Mouse (Mus musculus) testis, adult 2 months (tissue): ENCODE measurements around the gene Hic1. TPM values are rescaled to one million over a fixed set of nuclear protein-coding genes. Genes with fewer than 3 reads are reported as not detected.
A peak's percentile ranks its signal among the peaks of the same experiment; 100 is the strongest.

Source experiments
- H3K27ac ChIP-seq: fragments of 200-500 bp; 2 replicates; pipeline ENCODE4 v1.5.1; 2012; ENCODE audit warnings: low read depth, low read length; ENCODE audit not compliant: control insufficient read depth, insufficient read depth
- H3K27me3 ChIP-seq: fragments of 200-500 bp; 2 replicates; pipeline ENCODE4 v1.6.1; 2012; ENCODE audit warnings: mild to moderate bottlenecking, low read length, moderate library complexity; ENCODE audit not compliant: control insufficient read depth, insufficient read depth
- H3K36me3 ChIP-seq: fragments of 200-500 bp; 2 replicates; pipeline ENCODE4 v1.6.1; 2012; ENCODE audit warnings: mild to moderate bottlenecking, low read length; ENCODE audit not compliant: control insufficient read depth, insufficient read depth
- H3K4me1 ChIP-seq: fragments of 200-500 bp; 2 replicates; pipeline ENCODE4 v1.6.1; 2012; ENCODE audit warnings: low read length; ENCODE audit not compliant: control insufficient read depth, insufficient read depth
- H3K4me3 ChIP-seq: fragments of 200-500 bp; 2 replicates; pipeline ENCODE4 v1.5.1; 2012; ENCODE audit warnings: low read depth, mild to moderate bottlenecking, low read length, moderate library complexity, mixed read lengths; ENCODE audit not compliant: control insufficient read depth
- CTCF ChIP-seq: fragments of 200-500 bp; IDR thresholded peaks from 2 replicates; pipeline ENCODE4 v1.5.1; 2012; ENCODE audit warnings: low read depth, mild to moderate bottlenecking, inconsistent platforms, low read length, moderate library complexity; ENCODE audit not compliant: control insufficient read depth, insufficient read depth, insufficient replicate concordance
- POLR2A ChIP-seq: fragments of 200-500 bp; IDR thresholded peaks from 2 replicates; pipeline ENCODE4 v1.6.1; 2012; ENCODE audit warnings: low read depth, mild to moderate bottlenecking, inconsistent platforms, low read length, moderate library complexity; ENCODE audit not compliant: control insufficient read depth
- polyA plus RNA-seq: library from polyadenylated mRNA; depleted of rRNA; stranded (reverse); fragments of >200 nt; gene quantifications from 2 replicates; pipeline ENCODE4 v1.2.3, GENCODE M21; 2012

Hic1 gene
- polyA plus RNA-seq, 1 experiment = 1.3 TPM

DNA sequence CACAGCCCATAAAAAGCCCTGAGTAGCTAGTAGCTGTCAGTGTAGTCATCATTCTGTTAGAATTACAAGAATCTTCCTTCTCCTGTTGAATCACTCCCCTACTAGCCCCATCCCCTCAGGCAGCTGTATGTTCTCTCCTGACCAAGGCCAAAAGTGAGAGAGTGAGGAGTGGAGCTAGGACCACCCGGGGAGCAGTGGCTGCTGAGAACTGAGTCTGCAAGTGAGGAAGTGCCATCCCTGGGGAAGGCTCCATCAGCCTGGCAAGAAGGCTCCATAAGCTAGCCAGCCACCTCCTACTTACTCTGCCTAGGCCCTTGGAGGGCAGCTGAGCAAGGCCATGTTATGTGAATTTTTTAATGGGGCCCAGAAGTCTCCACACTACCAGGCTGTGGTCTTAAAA lies 27.4 kb downstream of the Hic1 start:
- Histone ChIP-seq H3K36me3 (peaks cover 3% of the 10 kb centered on the region; the same call in 1 of the 2 replicates), H3K4me3 (no peak overlapping the region), H3K27ac (peak overlapping the region; percentile 67), H3K27me3 (no peaks in the 10 kb centered on the region), H3K4me1 (peaks cover 7% of the 10 kb centered on the region)
- no peak for TF ChIP-seq CTCF
- TF ChIP-seq POLR2A = no peak

GRCm38 (mm10) chr11:75141038-75141437 lies 28.3 kb downstream of the Hic1 start:
- Histone ChIP-seq H3K27ac (peak overlapping the region; percentile 55), H3K27me3 (no peaks in the 10 kb centered on the region), H3K4me3 (no peak overlapping the region), H3K36me3 (peaks cover 3% of the 10 kb centered on the region; the same call in 1 of the 2 replicates), H3K4me1 (peaks cover 7% of the 10 kb centered on the region)
- TF ChIP-seq CTCF (no peak), POLR2A (no peak)

GRCm38 (mm10) chr11:75140431-75140830 lies 28.9 kb downstream of the Hic1 start:
- Histone ChIP-seq H3K36me3 (peaks cover 3% of the 10 kb centered on the region; the same call in 1 of the 2 replicates), H3K27me3 (no peaks in the 10 kb centered on the region), H3K27ac (peak overlapping the region; percentile 55; the same call in 1 of the 2 replicates), H3K4me3 (no peak overlapping the region), H3K4me1 (peaks cover 7% of the 10 kb centered on the region)
- TF ChIP-seq CTCF (no peak), POLR2A (no peak)

DNA sequence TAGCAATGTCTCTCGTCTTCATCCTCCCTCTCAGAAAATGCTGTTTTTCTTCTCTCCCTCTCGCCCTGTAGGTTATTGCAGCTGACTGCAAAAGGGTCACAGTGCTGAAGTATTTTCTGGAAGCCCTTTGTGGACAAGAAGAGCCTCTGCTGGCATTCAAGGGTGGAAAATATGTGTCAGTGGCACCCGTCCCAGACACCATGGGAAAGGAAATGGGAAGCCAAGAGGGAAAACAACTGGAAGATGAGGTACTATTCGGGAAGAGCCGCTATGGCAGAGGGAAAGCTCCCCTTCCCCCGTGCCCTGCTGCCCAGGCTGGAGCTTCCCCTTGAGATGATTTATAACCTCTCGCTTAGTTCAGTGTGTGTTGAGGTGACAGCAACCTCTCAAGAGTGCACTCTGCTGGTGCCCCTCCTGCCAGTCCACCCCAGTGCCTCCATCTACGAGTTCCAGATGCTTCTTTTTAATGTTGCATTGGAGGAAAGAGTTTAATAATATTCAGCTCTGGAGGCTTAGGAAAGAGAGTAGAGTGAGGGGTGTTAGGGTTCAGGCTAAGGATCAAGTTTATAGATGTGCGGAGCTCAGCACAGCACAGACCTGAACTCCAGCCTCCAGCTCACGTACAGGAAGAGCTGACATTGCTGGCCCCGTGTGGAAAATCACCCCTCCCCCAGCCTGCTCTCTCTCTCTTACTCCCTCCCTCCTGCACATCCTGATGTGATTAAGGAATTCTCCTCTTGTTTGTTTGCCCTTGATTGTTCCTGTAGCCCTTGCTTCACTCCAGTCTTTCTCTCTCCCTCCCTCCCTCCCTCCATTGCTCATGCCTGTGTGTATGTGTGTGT lies 30.0 kb downstream of the Hic1 start:
- Histone ChIP-seq H3K27ac (peak overlapping the region; percentile 76), H3K27me3 (no peaks in the 10 kb centered on the region), H3K36me3 (peaks cover 3% of the 10 kb centered on the region; the same call in 1 of the 2 replicates), H3K4me1 (peaks cover 7% of the 10 kb centered on the region), H3K4me3 (no peak overlapping the region)
- TF ChIP-seq CTCF (no peak), POLR2A (no peak)

GRCm38 (mm10) chr11:75136666-75137398 lies 32.5 kb downstream of the Hic1 start:
- TF ChIP-seq CTCF (no peak), POLR2A (no peak)
- H3K27ac ChIP-seq = no peak overlapping the region
- H3K4me1 ChIP-seq = peaks cover 7% of the 10 kb centered on the region

DNA sequence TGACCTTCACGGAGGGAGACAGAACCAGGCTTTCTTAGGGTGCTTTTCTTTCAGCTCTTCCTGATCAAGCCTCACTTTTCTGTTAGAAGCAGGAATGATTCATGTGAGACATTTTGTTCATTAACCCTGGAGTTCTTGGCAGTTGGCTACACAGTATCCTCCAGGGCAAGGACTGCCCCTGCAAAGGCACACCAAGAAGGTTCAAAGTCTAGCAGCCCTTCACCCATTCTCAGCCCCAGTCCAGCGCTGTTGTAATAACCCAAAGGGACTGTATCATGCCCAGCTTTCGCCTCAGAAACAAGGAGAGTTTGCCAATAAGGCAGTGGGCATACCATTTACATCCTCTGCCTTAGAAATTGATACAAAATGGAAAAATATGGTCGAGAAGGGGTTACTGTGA lies 34.0 kb downstream of the Hic1 start:
- no peak for TF ChIP-seq CTCF
- TF ChIP-seq POLR2A = no peak
- Histone ChIP-seq H3K27me3 (no peaks in the 10 kb centered on the region), H3K36me3 (peaks cover 1% of the 10 kb centered on the region; the same call in 1 of the 2 replicates), H3K4me3 (no peak overlapping the region), H3K27ac (no peak overlapping the region), H3K4me1 (peaks cover 7% of the 10 kb centered on the region)

More at GRCm38 (mm10) chr11:75136666-75137398, 32.5 kb downstream of the Hic1 start:
- H3K4me3 ChIP-seq = no peak overlapping the region
- H3K36me3 ChIP-seq = peaks cover 1% of the 10 kb centered on the region; the same call in 1 of the 2 replicates
- no peaks in the 10 kb centered on the region for H3K27me3 ChIP-seq
